Comparison of ENCODE assay signal across 10 mouse cellular contexts in genomic region chr13:73271336-73272242, GRCm38 (mm10). TPM values are rescaled to one million over a fixed set of nuclear protein-coding genes. Genes with fewer than 3 reads are reported as not detected.
DNase-seq lines count a peak whose midpoint lies in the region; ATAC-seq lines count a peak whose summit lies in the region.
"Had no signal": no experiment of that assay in that cellular context is flagged by ENCODE, and none has a peak within 500 bp of the region (broad histone marks: within the 10 kb centered on the region; RNA-seq: fewer than 3 reads in every experiment).

No protein-coding gene starts in this region.

- no peak for DNase-seq in heart, postnatal 4 days
- DNase-seq in embryonic facial prominence, embryonic 11.5 days (ENCODE audit: low spot score), result no peak
- peak; percentile 46 for DNase-seq in neural tube, embryonic 11.5 days (ENCODE audit: low spot score)
- DNase-seq in layer of hippocampus, adult 9-11 months, result no peak
- no peak for DNase-seq in gastrocnemius, postnatal 14 days
- DNase-seq in urinary bladder, adult 18-20 months (ENCODE audit: low spot score in 2 of 2), result no peak
- DNase-seq: kidney, adult 18-20 months had no signal

- peak overlapping the region; percentile 72 for H3K9ac ChIP-seq in heart, embryonic 14.5 days (ENCODE audit: low read length)
- no peak overlapping the region for H3K9ac ChIP-seq in embryonic facial prominence, embryonic 11.5 days (replicated peaks; ENCODE audit: low read length)
- 0 out of 2 replicates have a peak overlapping the region, but pooled peaks have one; percentile 18 for H3K9ac ChIP-seq in hindbrain, embryonic 16.5 days (ENCODE audit: low read depth, low read length)
- no peak overlapping the region for H3K9ac ChIP-seq in neural tube, embryonic 11.5 days (ENCODE audit: low read length)

- H3K4me2 ChIP-seq in heart, embryonic 14.5 days (ENCODE audit: low read length), result peak overlapping the region; percentile 66
- H3K4me2 ChIP-seq in embryonic facial prominence, embryonic 11.5 days (ENCODE audit: low read depth, low read length), result peak overlapping the region; percentile 38; the same call in 1 of the 2 replicates
- peak overlapping the region; percentile 62 for H3K4me2 ChIP-seq in hindbrain, embryonic 16.5 days (ENCODE audit: low read length)
- peak overlapping the region; percentile 40 for H3K4me2 ChIP-seq in neural tube, embryonic 11.5 days (ENCODE audit: low read depth)

- peak overlapping the region; percentile 80 to 82 for H3K27ac ChIP-seq in heart, embryonic 14.5 days (replicated peaks in 1 of 2; ENCODE audit: control insufficient read depth in 1 of 2, insufficient read depth in 1 of 2, low read depth in 2 of 2, low read length in 2 of 2)
- H3K27ac ChIP-seq in embryonic facial prominence, embryonic 11.5 days (replicated peaks; ENCODE audit: low read depth, low read length), result no peak overlapping the region
- H3K27ac ChIP-seq in hindbrain, embryonic 16.5 days (ENCODE audit: low read depth, low read length), result no peak overlapping the region
- H3K27ac ChIP-seq in neural tube, embryonic 11.5 days (ENCODE audit: low read depth, low read length), result no peak overlapping the region

- peaks cover 47 to 82% of the 10 kb centered on the region in 2 experiments for H3K4me1 ChIP-seq in heart, embryonic 14.5 days (ENCODE audit: control insufficient read depth in 2 of 2, insufficient read depth in 2 of 2, low read length in 2 of 2)
- no peaks in the 10 kb centered on the region; the same call in 1 of the 2 replicates for H3K4me1 ChIP-seq in embryonic facial prominence, embryonic 11.5 days (ENCODE audit: control insufficient read depth, insufficient read depth, low read length)
- peaks cover 18% of the 10 kb centered on the region for H3K4me1 ChIP-seq in hindbrain, embryonic 16.5 days (ENCODE audit: control insufficient read depth, insufficient read depth, low read depth, low read length)
- peaks cover 6% of the 10 kb centered on the region; the same call in 1 of the 2 replicates for H3K4me1 ChIP-seq in neural tube, embryonic 11.5 days (ENCODE audit: control insufficient read depth, insufficient read depth, low read length)

- intact Hi-C loops in gastrocnemius, postnatal 14 days (cut with DNase I; ENCODE audit: low total_unique reads), result no loop called here

- H3K27me3 ChIP-seq in heart, embryonic 14.5 days (ENCODE audit: control insufficient read depth, insufficient read depth, low read length), result peaks cover 72% of the 10 kb centered on the region
- H3K27me3 ChIP-seq in embryonic facial prominence, embryonic 11.5 days (ENCODE audit: control insufficient read depth, insufficient read depth, low read length), result peaks cover 71% of the 10 kb centered on the region
- peaks cover 57% of the 10 kb centered on the region for H3K27me3 ChIP-seq in hindbrain, embryonic 16.5 days (replicated peaks; ENCODE audit: control insufficient read depth, insufficient read depth, low read length)
- peaks cover 77% of the 10 kb centered on the region for H3K27me3 ChIP-seq in neural tube, embryonic 11.5 days (ENCODE audit: control insufficient read depth, insufficient read depth, low read length)

- H3K4me3 ChIP-seq in heart, embryonic 14.5 days (ENCODE audit: control insufficient read depth in 1 of 2, insufficient read depth in 1 of 2, low read depth in 1 of 2, low read length in 2 of 2), result peak overlapping the region; percentile 23 to 27
- H3K4me3 ChIP-seq in embryonic facial prominence, embryonic 11.5 days (ENCODE audit: low read depth, low read length), result peak overlapping the region; percentile 4; the same call in 1 of the 2 replicates
- peak overlapping the region; percentile 34 for H3K4me3 ChIP-seq in hindbrain, embryonic 16.5 days (ENCODE audit: low read length)
- H3K4me3 ChIP-seq in neural tube, embryonic 11.5 days (ENCODE audit: low read depth, low read length), result peak overlapping the region; percentile 24

- ATAC-seq in heart, embryonic 14.5 days (ENCODE audit: insufficient number of reproducible peaks, insufficient read depth, low FRiP score, low read depth), result no peak
- ATAC-seq in embryonic facial prominence, embryonic 11.5 days (replicated peaks; ENCODE audit: insufficient number of reproducible peaks, low FRiP score, low TSS enrichment, low read depth), result no peak
- ATAC-seq in hindbrain, embryonic 16.5 days, result 0 out of 2 replicates have a peak, but pooled peaks have one; percentile 22
- no peak; the same call in 1 of the 2 replicates for ATAC-seq in neural tube, embryonic 11.5 days (ENCODE audit: insufficient read depth, low FRiP score, low TSS enrichment)
- ATAC-seq: CD4-positive, CD25-positive, alpha-beta regulatory T cell, adult 4 months had no signal

- 1% methylated on average over 53 of the region's 53 CpGs for WGBS in heart, embryonic 14.5 days
- under 1% methylated on average over 53 of the region's 53 CpGs for WGBS in embryonic facial prominence, embryonic 11.5 days
- 1% methylated on average over 53 of the region's 53 CpGs for WGBS in hindbrain, embryonic 16.5 days
- under 1% methylated on average over 53 of the region's 53 CpGs for WGBS in neural tube, embryonic 11.5 days

- peaks cover 32% of the 10 kb centered on the region for H3K36me3 ChIP-seq in heart, embryonic 14.5 days (ENCODE audit: control insufficient read depth, insufficient read depth, low read length)
- no peaks in the 10 kb centered on the region for H3K36me3 ChIP-seq in embryonic facial prominence, embryonic 11.5 days (replicated peaks; ENCODE audit: control insufficient read depth, insufficient read depth, low read depth, low read length)
- H3K36me3 ChIP-seq in hindbrain, embryonic 16.5 days (ENCODE audit: control insufficient read depth, insufficient read depth, low read length), result no peaks in the 10 kb centered on the region
- H3K36me3 ChIP-seq in neural tube, embryonic 11.5 days (ENCODE audit: control insufficient read depth, insufficient read depth, low read length), result no peaks in the 10 kb centered on the region

- H3K9me3 ChIP-seq in heart, embryonic 14.5 days (ENCODE audit: control insufficient read depth, low read length), result no peaks in the 10 kb centered on the region
- no peaks in the 10 kb centered on the region for H3K9me3 ChIP-seq in embryonic facial prominence, embryonic 11.5 days (replicated peaks; ENCODE audit: control insufficient read depth, low read length)
- H3K9me3 ChIP-seq in hindbrain, embryonic 16.5 days (ENCODE audit: control insufficient read depth, low read length), result no peaks in the 10 kb centered on the region
- no peaks in the 10 kb centered on the region for H3K9me3 ChIP-seq in neural tube, embryonic 11.5 days (ENCODE audit: control insufficient read depth, low read length)

RNA-seq across cellular contexts. Expression of gene Irx4, which starts 11.3 kb away (rescaled TPM):
- 43.3 and 47.3 TPM in 2 replicates for polyA plus RNA-seq in heart, embryonic 14.5 days (2014; fragmentation: Nextera tagmentation; extraction: Ambion mirVana)
- 10 to 100 TPM; 53.3 to 64.3 TPM for total RNA-seq in heart, postnatal 4 days (2021)
- 2.1 and 2.8 TPM in 2 replicates for polyA plus RNA-seq in embryonic facial prominence, embryonic 11.5 days (2014; fragmentation: Nextera tagmentation; extraction: Ambion mirVana)
- polyA plus RNA-seq in hindbrain, embryonic 16.5 days (2015; fragmentation: Nextera tagmentation; extraction: Ambion mirVana), result 3.0 and 5.0 TPM in 2 replicates
- polyA plus RNA-seq in neural tube, embryonic 11.5 days (2014; fragmentation: Nextera tagmentation; extraction: Ambion mirVana), result 2.2 and 2.6 TPM in 2 replicates
- not detected for total RNA-seq in gastrocnemius, postnatal 14 days (2021)
- polyA plus RNA-seq: CD4-positive, CD25-positive, alpha-beta regulatory T cell, adult 4 months had no signal

RNA-seq across cellular contexts. Expression of gene Mrpl36, which starts 56.7 kb away (rescaled TPM):
- polyA plus RNA-seq in heart, embryonic 14.5 days (2014; fragmentation: Nextera tagmentation; extraction: Ambion mirVana), result 173 and 176 TPM in 2 replicates
- 10 to 100 TPM; 41.6 to 43.9 TPM for total RNA-seq in heart, postnatal 4 days (2021)
- 125 and 126 TPM in 2 replicates for polyA plus RNA-seq in embryonic facial prominence, embryonic 11.5 days (2014; fragmentation: Nextera tagmentation; extraction: Ambion mirVana)
- polyA plus RNA-seq in hindbrain, embryonic 16.5 days (2015; fragmentation: Nextera tagmentation; extraction: Ambion mirVana), result 72.4 and 80.5 TPM in 2 replicates
- polyA plus RNA-seq in neural tube, embryonic 11.5 days (2014; fragmentation: Nextera tagmentation; extraction: Ambion mirVana), result 106 and 108 TPM in 2 replicates
- total RNA-seq in gastrocnemius, postnatal 14 days (2021), result 10 to 100 TPM; 36.1 to 43.7 TPM

RNA-seq across cellular contexts. Expression of gene Ndufs6, which starts 56.8 kb away (rescaled TPM):
- 792 and 837 TPM in 2 replicates for polyA plus RNA-seq in heart, embryonic 14.5 days (2014; fragmentation: Nextera tagmentation; extraction: Ambion mirVana)
- 100 to 1,000 TPM; 659 to 710 TPM for total RNA-seq in heart, postnatal 4 days (2021)
- polyA plus RNA-seq in embryonic facial prominence, embryonic 11.5 days (2014; fragmentation: Nextera tagmentation; extraction: Ambion mirVana), result 337 and 377 TPM in 2 replicates
- polyA plus RNA-seq in hindbrain, embryonic 16.5 days (2015; fragmentation: Nextera tagmentation; extraction: Ambion mirVana), result 415 and 483 TPM in 2 replicates
- 304 and 314 TPM in 2 replicates for polyA plus RNA-seq in neural tube, embryonic 11.5 days (2014; fragmentation: Nextera tagmentation; extraction: Ambion mirVana)
- 100 to 1,000 TPM; 326 to 373 TPM for total RNA-seq in gastrocnemius, postnatal 14 days (2021)

Comparison
In these comparisons a context has a peak if more than half of its experiments do, and no peak if none do; other contexts are left out.
1. H3K27ac ChIP-seq: peak in heart, embryonic 14.5 days (2 of 2); none in embryonic facial prominence, embryonic 11.5 days (single experiment), hindbrain, embryonic 16.5 days (single experiment) and neural tube, embryonic 11.5 days (single experiment).
2. H3K9ac ChIP-seq: peak in heart, embryonic 14.5 days (single experiment) and hindbrain, embryonic 16.5 days (single experiment); none in embryonic facial prominence, embryonic 11.5 days (single experiment) and neural tube, embryonic 11.5 days (single experiment).
3. Peak in every context shown above with its lines, with median percentiles within 50 percentile points of each other: H3K4me2 ChIP-seq and H3K4me3 ChIP-seq.